14 mouse cellular contexts compared by ENCODE assay signal in genomic region chr2:77184049-77184571, GRCm38 (mm10). TPM values are rescaled to one million over a fixed set of nuclear protein-coding genes. Genes with fewer than 3 reads are reported as not detected.
A peak's percentile ranks its signal among the peaks of the same experiment; 100 is the strongest.
DNase-seq lines count a peak whose midpoint lies in the region; ATAC-seq and TF ChIP-seq lines count a peak whose summit lies in the region.
"Had no signal": no experiment of that assay in that cellular context is flagged by ENCODE, and none has a peak within 500 bp of the region (broad histone marks: within the 10 kb centered on the region; RNA-seq: fewer than 3 reads in every experiment).

No protein-coding gene starts in this region.

- WGBS in heart, embryonic 13.5 days = 23% methylated on average over 8 of the region's 8 CpGs
- 56% methylated on average over 8 of the region's 8 CpGs for WGBS in midbrain, embryonic 14.5 days
- WGBS in midbrain, embryonic 15.5 days = 51% methylated on average over 8 of the region's 8 CpGs
- WGBS in midbrain, postnatal 0 days = 57% methylated on average over 8 of the region's 8 CpGs

- no peaks in the 10 kb centered on the region for H3K27me3 ChIP-seq in heart, embryonic 13.5 days (replicated peaks)
- no peaks in the 10 kb centered on the region for H3K27me3 ChIP-seq in midbrain, embryonic 14.5 days (ENCODE audit: control insufficient read depth, insufficient read depth, low read length)
- no peaks in the 10 kb centered on the region for H3K27me3 ChIP-seq in midbrain, embryonic 15.5 days (replicated peaks)
- H3K27me3 ChIP-seq in midbrain, postnatal 0 days (ENCODE audit: insufficient read depth, low read length) = no peaks in the 10 kb centered on the region

- no peak overlapping the region for H3K9ac ChIP-seq in heart, embryonic 13.5 days
- H3K9ac ChIP-seq in midbrain, embryonic 14.5 days (replicated peaks; ENCODE audit: low read length) = no peak overlapping the region
- no peak overlapping the region for H3K9ac ChIP-seq in midbrain, embryonic 15.5 days
- H3K9ac ChIP-seq in midbrain, postnatal 0 days (replicated peaks; ENCODE audit: low read length, poor library complexity, severe bottlenecking) = no peak overlapping the region

- peak overlapping the region; percentile 95 for H3K27ac ChIP-seq in heart, embryonic 13.5 days (replicated peaks)
- H3K27ac ChIP-seq in midbrain, embryonic 14.5 days (replicated peaks; ENCODE audit: low read depth, low read length) = no peak overlapping the region
- no peak overlapping the region for H3K27ac ChIP-seq in midbrain, embryonic 15.5 days
- H3K27ac ChIP-seq in midbrain, postnatal 0 days (ENCODE audit: low read depth, low read length) = no peak overlapping the region

- H3K4me1 ChIP-seq in heart, embryonic 13.5 days = peaks cover 49% of the 10 kb centered on the region
- H3K4me1 ChIP-seq in midbrain, embryonic 14.5 days (ENCODE audit: control insufficient read depth, insufficient read depth, low read length) = no peaks in the 10 kb centered on the region
- no peaks in the 10 kb centered on the region for H3K4me1 ChIP-seq in midbrain, embryonic 15.5 days
- H3K4me1 ChIP-seq in midbrain, postnatal 0 days (ENCODE audit: insufficient read depth, low read length) = no peaks in the 10 kb centered on the region

- intact Hi-C loops in heart, postnatal 14 days (cut with DNase I) = no loop called here

- TF ChIP-seq CTCF in midbrain, postnatal 0 days (IDR thresholded peaks at IDR 0.05) = no peak

- DNase-seq in cerebellum, postnatal 10 days = peak; percentile 35 to 36
- no peak for DNase-seq in cerebellum, postnatal 25 days
- DNase-seq in heart, postnatal 14 days = no peak
- peak; percentile 60 for DNase-seq in midbrain, embryonic 14.5 days
- peak; percentile 43 for DNase-seq in midbrain, postnatal 0 days (ENCODE audit: low spot score)
- no peak for DNase-seq in thymus, postnatal 10 days (ENCODE audit: low spot score in 2 of 2)
- DNase-seq: cerebellum, postnatal 36 days; gastrocnemius, postnatal 14 days; kidney, postnatal 4 days; liver; lung, postnatal 14 days had no signal

- no peak overlapping the region for H3K4me2 ChIP-seq in heart, embryonic 13.5 days
- H3K4me2 ChIP-seq in midbrain, embryonic 14.5 days (ENCODE audit: low read length) = no peak overlapping the region
- H3K4me2 ChIP-seq in midbrain, embryonic 15.5 days = no peak overlapping the region
- no peak overlapping the region for H3K4me2 ChIP-seq in midbrain, postnatal 0 days (ENCODE audit: low read depth, low read length, poor library complexity, severe bottlenecking)

- H3K4me3 ChIP-seq in heart, embryonic 13.5 days = no peak overlapping the region
- no peak overlapping the region for H3K4me3 ChIP-seq in midbrain, embryonic 14.5 days (replicated peaks; ENCODE audit: low read depth, low read length)
- H3K4me3 ChIP-seq in midbrain, embryonic 15.5 days = no peak overlapping the region
- no peak overlapping the region for H3K4me3 ChIP-seq in midbrain, postnatal 0 days (ENCODE audit: low read depth, low read length)

- ATAC-seq in heart, embryonic 13.5 days (ENCODE audit: extremely low read depth, insufficient number of reproducible peaks, low FRiP score, low TSS enrichment) = no peak
- no peak for ATAC-seq in midbrain, embryonic 14.5 days (ENCODE audit: low FRiP score, low TSS enrichment)
- no peak; the same call in 1 of the 2 replicates for ATAC-seq in midbrain, embryonic 15.5 days (replicated peaks)
- peak; percentile 41; the same call in 1 of the 2 replicates for ATAC-seq in midbrain, postnatal 0 days (ENCODE audit: low FRiP score)
- ATAC-seq: intestine, postnatal 0 days had no signal

- 0 out of 2 replicates have a peak, but pooled peaks cover 3% of the 10 kb centered on the region for H3K9me3 ChIP-seq in heart, embryonic 13.5 days
- H3K9me3 ChIP-seq in midbrain, embryonic 14.5 days (ENCODE audit: control insufficient read depth, low read length) = no peaks in the 10 kb centered on the region
- no peaks in the 10 kb centered on the region for H3K9me3 ChIP-seq in midbrain, embryonic 15.5 days
- no peaks in the 10 kb centered on the region for H3K9me3 ChIP-seq in midbrain, postnatal 0 days (ENCODE audit: low read length)

- peaks cover 22% of the 10 kb centered on the region for H3K36me3 ChIP-seq in heart, embryonic 13.5 days
- peaks cover 34% of the 10 kb centered on the region for H3K36me3 ChIP-seq in midbrain, embryonic 14.5 days (ENCODE audit: control insufficient read depth, insufficient read depth, low read length)
- H3K36me3 ChIP-seq in midbrain, embryonic 15.5 days (replicated peaks) = peaks cover 5% of the 10 kb centered on the region; the same call in 1 of the 2 replicates
- H3K36me3 ChIP-seq in midbrain, postnatal 0 days (ENCODE audit: insufficient read depth, low read length) = peaks cover 12% of the 10 kb centered on the region; the same call in 1 of the 2 replicates

RNA-seq across cellular contexts. Expression of gene Ccdc141, which starts 13.7 kb away (rescaled TPM):
- polyA plus RNA-seq in heart, embryonic 13.5 days (2015; fragmentation: Nextera tagmentation; extraction: Ambion mirVana) = 156 and 170 TPM in 2 replicates
- total RNA-seq in heart, postnatal 14 days (2021) = 100 to 1,000 TPM; 213 to 231 TPM
- 4.9 and 6.9 TPM in 2 replicates for polyA plus RNA-seq in midbrain, embryonic 14.5 days (2014; fragmentation: Nextera tagmentation; extraction: Ambion mirVana)
- polyA plus RNA-seq in midbrain, embryonic 15.5 days (2015; fragmentation: Nextera tagmentation; extraction: Ambion mirVana) = 7.3 and 8.4 TPM in 2 replicates
- 7.9 and 10.2 TPM in 2 replicates for total RNA-seq in midbrain, postnatal 0 days (2014; rRNA removed)
- polyA plus RNA-seq in midbrain, postnatal 0 days (2015; fragmentation: Nextera tagmentation; extraction: Ambion mirVana) = 7.1 and 9.1 TPM in 2 replicates

Comparison
In these comparisons a context has a peak if more than half of its experiments do, and no peak if none do; other contexts are left out.
1. DNase-seq: peak in cerebellum, postnatal 10 days (2 of 2), midbrain, embryonic 14.5 days (single experiment) and midbrain, postnatal 0 days (single experiment); none in cerebellum, postnatal 25 days (0 of 2), heart, postnatal 14 days (0 of 2) and thymus, postnatal 10 days (0 of 2).
2. RNA of gene Ccdc141, which starts 13.7 kb away (polyA plus RNA-seq): 156 to 170 TPM in heart, embryonic 13.5 days; 7.3 to 8.4 TPM in midbrain, embryonic 15.5 days, 7.1 to 9.1 TPM in midbrain, postnatal 0 days and 4.9 to 6.9 TPM in midbrain, embryonic 14.5 days; every median in the first group is over 10 times any median in the second.